Mouse (Mus musculus) regulatory T cell (primary cell): ENCODE results near the gene Gm20388.

Source experiments
- in situ Hi-C: fragments of 300-600 bp; cut with MboI, MseI; formaldehyde crosslinking; loops from one replicate; pipeline ENCODE4 v1.15.1; 2025; ENCODE audit warnings: high pct_unique_total_duplicates

Gm20388 gene

DNA sequence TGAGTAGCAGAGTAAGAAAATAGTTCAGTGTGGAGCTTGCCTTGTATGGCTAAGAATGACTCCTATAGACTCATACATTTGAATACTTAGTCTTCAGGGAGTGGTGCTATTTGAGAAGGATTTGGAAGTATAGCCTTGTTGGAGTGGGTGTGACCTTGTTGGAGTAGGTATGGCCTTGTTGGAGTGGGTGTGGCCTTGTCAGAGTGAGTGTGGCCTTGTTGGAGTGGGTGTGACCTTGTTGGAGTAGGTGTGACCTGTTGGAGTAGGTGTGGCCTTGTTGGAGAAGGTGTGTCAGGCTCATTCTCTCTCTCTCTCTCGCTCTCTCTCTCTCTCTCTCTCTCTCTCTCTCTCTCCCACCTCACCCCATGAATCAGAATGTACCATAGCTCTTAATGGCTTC is 1338.8 kb downstream of the Gm20388 start:
- in situ Hi-C loops, result no loop called here

DNA sequence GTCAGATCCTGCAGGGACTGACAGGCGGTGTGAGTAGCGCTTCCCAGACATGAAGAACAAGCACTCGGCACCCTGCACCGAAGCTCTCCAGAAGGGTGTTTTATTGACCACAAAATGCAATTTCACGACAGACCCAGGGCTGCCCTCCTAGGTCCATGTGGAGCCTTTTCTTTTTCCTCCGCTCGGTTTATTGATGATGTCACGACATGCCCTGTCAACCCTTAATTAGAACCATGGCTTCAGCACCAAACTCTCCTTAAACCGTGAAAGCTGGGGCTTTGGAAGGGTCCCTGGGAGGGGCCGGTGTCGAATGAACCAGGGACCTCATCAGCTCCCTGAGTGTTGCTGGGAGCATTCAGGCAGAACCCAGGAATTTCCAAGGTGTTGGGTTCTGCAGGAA is 1340.4 kb downstream of the Gm20388 start:
- in situ Hi-C loops, result no loop called here

DNA sequence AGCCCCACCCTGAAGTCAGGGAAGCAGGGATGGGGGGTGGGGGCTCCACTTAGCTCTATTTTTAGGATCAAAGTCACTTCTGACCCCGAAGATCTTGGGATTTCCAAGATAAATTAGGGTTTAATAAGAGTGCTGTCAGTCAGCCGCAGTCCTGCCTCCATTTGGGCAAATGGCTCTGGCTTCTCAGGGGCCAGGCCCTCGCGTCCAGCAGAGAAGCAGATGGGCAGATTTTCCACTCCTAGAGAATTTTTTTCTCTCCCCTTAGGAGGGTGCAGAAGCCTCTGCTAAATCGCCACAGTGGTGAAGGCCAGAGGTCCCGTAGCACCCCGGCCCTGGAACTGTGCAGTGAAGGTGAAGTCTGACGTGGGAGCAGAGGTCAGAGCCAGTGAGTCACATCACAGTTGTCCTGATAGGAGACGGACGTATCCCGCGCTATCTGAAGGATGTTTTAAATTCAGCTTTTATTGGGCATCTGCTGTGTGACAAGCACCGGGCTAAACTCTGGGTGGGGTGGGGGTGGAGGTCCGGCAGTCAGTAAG is 1345.2 kb downstream of the Gm20388 start:
- in situ Hi-C loops, result no loop called here

DNA sequence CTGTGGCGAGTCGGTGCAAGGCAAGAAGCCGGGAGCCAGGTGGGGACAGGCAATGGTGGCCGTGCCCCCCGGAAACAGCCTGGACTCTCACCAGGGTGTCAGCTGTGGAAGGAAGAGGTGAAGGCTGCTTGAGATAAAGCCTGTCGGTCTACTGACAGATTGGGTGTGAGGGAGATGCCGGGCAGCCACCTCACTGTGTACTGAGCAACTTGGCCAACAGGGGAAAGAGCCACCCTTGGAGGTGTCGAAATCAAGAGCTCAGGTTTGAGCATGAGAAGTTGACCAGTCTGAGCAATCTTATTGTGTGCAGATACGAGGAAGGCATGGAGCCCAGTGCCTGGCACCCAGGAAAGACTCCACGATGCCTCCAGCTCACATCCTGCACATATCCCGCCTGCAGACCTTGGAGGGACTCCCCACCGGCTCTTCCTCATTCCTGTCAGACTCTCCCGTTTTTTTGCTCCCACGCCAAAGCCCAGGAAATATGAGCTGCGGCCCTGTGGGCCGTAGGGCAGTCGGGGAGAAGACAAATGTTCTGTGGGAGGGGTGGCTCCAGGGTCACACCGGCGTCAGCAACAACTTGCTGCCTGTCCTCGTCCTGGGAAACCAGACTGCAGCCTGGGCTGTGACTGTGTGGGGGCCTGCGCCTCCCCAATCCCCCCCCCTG is 1347.6 kb downstream of the Gm20388 start:
- in situ Hi-C loops, result no loop called here

DNA sequence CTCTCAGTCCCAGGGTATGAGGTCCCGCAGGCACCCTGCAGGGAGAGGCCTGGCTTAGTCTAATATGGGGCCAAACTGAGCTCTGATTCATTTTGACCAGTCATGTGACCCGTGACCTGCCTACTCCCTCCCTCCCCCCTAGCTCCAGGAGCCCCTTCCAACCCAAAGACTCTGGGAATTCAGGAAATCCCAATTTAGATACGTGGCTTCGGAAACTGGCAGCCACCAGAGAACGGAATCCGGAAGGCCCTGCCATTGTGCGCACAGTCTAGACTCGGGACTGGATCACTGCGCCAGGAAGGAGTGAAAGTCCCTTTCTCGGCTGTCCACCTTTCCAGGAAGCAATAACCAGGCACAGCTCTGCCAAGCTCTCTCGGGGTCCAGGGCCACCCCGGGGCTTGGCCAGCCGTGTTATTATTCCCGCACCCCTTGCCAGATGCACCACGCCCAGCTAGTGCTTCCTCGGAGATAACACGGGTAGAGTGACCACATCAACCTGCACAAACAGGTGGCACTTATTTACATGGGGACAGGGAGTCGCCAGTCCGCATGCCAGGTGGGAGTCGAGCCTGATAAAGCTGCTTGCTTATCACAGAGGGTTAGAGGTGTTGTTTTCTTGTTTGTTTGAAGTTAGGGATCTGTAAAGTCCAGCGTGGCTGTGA is 1352.2 kb downstream of the Gm20388 start:
- in situ Hi-C loops, result no loop called here

DNA sequence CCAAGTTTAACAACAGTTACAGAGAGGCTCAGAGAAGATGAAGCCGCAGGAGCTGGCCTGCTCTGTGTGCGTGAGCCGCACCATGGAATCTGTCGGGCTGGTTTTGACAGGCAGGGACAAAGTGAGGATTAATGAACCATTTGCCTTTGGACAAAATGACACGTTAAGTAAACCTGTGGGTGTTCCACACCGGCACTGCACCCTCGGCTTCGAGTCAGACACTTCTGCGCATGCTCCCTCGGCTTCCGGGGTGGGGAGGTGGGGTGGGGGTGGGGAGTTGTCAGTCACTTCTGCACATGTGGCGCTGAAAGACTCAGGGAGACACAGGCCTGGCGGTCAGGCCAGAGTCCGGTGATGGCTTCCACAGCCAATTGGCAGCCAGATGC is 1352.7 kb downstream of the Gm20388 start:
- in situ Hi-C loops, result no loop called here

DNA sequence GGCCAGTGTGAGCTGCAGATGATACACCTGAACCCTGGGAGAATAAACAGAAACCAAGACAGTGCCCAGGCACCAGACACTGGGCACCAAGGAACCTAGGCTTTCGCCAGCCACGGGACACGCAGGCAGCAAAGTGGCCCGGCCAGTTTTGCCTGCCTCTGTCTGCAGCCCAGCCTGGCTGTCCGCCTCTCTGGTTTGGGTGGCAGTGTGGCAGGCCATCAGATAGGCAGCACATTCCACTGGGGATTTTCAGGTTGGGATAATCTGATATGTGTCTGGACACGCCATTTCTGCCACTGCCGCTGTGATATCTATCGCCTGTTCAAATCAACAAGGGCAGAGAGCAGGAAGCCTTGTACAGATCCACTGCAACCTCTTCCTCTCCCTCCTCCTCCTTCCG is 1353.6 kb downstream of the Gm20388 start:
- in situ Hi-C loops, result no loop called here

DNA sequence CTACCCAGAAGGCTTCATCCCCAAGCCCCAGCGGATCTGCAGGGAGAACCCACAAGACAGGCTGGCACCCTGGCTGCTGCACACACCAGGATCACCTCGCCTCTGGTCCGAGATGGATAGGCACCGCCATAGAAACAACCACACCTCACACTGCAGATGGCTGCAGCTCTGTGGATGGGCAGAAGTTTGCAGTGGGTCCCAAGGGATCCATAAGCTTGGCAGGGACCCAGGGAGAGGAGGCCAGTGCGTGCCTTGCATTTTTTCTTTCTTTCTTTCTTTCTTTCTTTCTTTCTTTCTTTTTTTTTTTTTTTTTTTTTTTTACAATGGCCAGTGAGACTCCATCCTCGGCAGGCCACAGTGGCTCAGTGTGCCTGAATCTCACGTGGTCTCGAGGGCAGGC is 1360.9 kb downstream of the Gm20388 start:
- in situ Hi-C loops, result no loop called here

DNA sequence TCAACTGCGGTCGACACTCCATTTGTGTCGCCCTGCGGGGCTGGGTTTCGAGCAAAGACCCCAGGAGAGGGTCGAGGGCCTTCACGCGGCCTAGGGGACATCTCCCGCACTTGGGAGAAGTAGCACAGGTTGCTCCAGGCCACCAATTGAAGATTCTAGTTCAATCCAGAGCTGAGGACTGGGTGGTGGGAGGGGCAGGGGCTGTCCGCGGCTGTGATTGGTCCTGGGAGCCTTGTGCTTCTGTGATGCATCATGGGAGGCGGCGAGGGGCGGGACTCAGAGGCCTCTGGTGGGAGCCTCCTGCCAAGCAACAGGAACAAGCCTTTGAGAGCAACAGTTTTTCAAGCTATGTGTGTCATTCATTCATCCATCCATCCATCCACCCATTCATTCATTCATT is 1362.6 kb downstream of the Gm20388 start:
- in situ Hi-C loops, result no loop called here

DNA sequence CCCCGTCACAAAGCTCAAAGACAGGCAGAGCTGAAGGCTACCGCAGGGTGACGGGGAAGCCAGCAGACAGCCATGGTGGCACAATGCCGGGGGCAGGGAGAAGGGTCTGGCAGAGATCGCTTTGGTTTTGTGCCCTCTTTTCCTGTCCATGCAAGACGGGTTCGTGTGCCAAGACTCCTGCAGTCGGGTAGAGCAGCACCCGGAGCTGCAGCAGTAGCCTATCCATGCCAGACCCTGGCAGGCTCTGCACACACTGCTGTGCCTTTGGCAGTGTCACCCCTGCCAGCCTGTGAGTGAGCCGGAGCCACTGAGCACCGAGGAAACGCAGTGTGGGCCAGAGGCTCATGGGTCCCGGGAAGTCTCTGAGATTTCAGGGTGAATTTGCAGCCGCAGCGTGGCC is 1363.0 kb downstream of the Gm20388 start:
- in situ Hi-C loops, result no loop called here

DNA sequence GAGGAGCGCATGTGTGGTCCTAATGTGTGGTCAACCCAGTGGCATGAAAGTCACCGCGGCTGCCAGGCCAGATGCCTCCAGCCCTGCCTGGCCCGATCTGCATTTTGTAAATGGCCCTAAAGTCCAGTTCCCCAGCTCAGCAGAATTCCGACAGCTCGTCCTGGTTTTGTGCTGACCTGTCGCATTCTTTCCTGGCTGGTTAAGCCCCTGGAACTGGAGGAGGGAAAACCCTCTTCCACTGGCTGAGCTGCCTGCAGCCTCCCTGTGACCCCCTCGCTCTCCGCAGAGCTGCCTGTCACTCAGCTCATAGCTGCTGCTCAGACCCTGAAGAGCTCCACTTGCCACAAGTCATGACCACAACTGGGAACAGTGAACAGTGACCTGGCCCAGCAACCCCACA is 1369.8 kb downstream of the Gm20388 start:
- in situ Hi-C loops, result loop anchor here (10.0 kb wide), 1 partner anchor 1116 kb away; no protein-coding TSS in a partner anchor

DNA sequence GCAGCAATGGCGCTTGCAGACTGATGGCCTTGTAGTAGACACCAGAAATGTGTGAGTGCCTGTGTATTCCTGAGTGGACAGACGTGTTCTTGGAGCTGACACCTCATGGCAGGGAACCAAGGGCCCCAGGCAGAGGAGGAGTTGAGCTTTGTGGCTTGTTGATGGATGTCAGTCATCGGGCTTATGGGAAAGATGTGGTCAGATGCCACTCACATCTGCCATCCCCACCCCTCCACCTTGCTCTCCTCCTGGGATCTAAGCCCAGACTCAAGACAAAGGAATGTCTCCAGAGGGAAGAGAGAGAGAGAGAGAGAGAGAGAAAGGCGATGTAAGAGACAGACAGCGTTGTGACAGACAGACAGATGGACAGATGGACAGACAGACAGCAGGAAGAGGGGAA is 1378.7 kb downstream of the Gm20388 start:
- in situ Hi-C loops, result loop anchor here (10.0 kb wide), 1 partner anchor 1125 kb away; no protein-coding TSS in a partner anchor

DNA sequence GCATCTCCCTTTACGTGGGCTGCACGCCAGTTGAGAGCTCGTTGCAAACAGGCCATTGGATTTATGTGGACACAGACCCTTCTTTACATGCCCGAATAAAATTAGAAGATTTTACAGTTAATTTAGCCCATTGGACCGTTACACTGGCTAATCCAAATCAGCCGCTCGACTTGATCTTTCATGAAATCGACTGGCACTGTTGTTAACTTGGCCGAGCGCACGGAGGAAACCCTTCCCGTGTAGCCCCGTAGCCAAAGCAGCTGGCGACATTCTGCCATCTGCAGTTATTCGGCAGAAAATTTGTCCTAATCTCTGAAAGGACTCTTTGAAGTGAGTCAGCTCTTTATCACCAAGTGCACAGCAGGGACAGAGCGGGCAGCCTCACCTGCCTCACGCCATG is 1379.9 kb downstream of the Gm20388 start:
- in situ Hi-C loops, result no loop called here

DNA sequence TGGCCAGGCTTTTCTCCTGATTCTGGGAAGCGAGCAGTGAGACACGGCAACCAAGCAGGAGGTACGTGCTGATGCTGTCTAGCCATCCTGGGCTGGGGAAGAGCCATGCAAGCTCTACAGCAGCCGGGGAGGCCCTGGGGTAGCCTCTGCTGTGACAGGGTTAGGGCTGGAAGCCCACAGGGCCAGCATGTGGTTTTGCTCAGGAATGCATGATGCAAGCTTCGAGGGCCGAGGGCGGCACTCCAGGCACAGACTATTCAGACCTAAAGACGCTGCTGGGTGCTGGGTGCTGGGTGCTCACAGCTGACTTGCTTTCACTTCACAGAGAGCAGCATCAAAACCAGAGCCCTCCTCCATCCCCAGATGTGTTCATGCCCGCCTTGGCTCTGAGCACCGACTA is 1382.8 kb downstream of the Gm20388 start:
- in situ Hi-C loops, result no loop called here

DNA sequence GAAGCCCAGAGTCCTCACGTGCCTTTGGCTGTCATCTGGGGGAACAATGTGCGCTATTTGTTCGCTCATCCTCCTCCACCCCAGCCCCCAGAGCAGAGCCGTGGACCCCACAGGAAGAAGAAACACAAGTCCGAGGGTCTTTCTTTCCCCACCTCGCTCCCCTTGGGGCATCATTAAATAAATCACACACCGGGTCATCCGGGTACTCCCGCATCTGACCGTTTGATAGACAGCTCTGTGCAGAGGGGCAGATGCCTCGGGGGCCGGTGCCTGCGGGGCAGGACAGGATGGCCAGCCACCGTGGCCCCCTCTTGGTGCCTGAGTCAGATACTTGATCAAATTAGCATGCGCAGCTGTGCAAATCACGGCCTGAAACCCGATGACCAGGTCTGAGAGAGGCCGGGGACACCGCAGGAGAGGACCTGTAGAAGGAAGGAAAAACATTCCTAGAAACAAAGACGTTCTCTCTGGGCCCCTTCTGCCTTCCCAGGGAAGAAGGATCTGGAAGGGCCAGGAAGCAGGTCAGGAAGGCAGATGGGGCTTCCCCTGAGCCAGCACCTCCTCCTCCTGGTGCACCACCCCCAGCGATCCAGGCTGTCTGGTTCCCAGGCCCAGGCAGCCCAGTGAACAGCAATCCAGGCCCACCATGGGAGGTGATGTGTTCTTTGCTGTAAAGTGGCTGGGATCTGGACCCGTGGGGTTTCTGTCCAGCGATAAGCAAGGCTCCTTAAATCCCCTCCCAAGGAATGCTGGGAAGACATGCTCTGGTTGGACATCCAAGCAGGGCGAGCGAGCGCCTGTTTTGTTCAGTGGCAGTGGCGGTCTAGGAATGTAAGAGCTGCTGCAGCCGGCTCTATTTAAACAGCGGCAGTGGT is 1383.8 kb downstream of the Gm20388 start:
- in situ Hi-C loops, result no loop called here

DNA sequence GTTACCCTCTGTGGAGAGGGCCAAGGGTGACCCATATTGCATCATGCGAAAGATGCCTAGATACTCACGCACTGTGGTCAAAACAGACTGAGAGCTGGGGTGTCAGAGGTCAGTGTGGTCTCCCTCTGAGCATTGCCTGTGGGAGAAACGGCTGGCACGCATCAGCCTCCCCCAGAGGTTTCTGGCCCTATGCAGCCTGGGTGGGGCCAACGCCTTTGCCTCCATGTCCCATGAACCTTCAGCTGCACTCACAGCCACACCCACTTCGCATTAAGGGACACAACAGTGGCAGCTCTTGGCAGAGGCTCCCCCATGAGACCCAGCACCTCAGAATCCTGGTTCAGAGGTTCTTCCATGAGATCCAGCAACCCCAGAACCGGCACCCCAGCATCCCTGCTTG is 1385.4 kb downstream of the Gm20388 start:
- in situ Hi-C loops, result no loop called here

DNA sequence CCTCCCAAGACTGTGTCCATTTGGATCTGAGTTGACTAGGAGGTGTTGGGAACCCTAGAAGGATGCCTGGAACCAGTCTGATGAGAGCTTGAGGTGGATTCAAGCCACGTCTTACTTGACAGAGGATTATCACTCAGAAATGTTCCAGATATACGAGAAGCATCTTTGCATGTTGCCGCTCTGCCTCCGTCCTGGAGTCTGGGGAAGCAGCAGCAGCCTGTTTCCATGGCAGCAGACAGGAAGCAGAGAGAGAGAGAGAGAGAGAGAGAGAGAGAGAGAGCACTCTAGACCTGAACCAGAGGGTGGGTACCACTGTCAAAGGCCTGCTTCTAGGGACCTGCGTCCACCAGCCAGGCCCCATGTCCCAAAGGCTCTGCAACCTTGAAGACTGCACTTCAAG is 1386.0 kb downstream of the Gm20388 start:
- in situ Hi-C loops, result no loop called here

DNA sequence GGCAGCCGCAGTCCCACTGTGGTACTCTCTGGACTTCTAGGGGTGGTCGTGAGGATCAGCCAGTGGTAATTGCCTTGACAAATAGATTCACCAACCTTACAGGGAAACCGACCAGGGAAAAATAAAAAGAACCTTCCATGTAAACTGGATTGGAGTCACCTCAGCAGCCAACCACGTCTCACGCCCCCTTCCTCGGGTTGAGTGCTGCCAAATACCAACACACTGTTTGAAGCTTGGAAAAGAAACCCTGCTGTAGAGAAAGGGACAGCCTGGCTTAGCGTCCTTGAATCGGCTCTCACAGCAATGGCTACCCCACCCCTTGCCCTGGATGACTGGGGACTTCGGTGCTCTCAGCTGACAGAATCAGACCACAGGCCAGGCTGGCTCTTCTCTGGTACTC is 1386.7 kb downstream of the Gm20388 start:
- in situ Hi-C loops, result no loop called here

DNA sequence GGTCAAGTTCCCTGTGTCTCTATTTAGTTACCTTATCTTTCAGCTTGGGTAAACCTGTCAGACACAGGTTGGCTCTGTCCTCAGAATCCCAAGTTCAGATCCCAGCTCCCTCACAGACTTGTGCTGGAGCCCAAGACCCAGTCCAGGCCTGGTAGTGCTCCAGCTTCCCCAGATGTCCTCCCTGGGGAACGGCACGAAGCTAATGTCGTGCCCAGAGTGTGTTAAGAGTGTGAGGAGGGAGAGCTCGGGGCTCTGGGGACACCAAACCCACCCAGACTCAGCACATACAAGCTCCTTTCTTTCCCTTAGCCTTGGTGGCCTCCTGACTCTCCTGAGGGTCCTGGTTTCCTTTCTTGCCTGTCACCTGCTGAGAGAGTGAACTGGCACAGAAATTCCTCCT is 1389.4 kb downstream of the Gm20388 start:
- in situ Hi-C loops, result no loop called here

DNA sequence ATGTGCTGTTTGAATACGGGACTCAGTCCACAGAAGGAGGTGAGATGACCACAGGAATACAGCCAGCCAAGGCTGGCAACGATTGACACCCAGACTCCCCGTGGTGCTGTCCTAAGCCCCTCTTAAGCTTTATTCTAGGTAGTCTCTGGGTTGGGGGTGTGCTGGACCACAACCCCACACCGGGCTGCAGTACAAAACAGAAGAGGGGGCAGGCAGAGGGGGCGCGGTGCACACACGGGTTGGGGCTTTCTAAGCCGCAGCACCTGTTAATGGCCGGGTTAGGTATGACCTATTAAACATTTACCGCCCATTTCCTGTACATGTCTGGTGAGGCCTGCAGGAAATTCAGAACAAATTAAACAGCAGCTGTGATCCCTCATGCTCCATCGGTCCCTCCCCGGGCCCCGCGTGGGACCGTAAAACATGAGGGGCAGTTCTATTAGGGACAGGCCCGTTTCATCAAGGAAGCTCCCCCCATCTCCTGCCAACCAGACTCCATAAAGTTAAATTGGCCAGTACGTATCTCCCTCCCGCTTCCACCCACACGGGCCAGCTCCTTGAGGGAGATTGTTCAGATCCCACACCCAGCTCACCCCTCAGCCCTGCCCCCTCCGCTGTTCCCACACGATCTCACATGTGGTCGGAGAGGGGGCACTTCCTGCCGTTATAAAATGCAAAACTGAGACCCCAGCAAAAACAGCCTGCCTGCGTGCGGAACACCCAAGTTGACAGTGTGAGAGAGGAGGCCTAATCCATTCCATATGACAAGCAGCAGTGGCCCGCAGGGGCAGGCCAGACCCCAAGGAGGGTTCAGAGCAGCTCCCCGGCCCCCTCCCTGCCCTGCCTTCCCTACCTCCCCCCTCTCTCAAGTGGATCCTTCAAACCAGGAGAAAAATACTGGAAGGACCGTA is 1390.1 kb downstream of the Gm20388 start:
- in situ Hi-C loops, result no loop called here

DNA sequence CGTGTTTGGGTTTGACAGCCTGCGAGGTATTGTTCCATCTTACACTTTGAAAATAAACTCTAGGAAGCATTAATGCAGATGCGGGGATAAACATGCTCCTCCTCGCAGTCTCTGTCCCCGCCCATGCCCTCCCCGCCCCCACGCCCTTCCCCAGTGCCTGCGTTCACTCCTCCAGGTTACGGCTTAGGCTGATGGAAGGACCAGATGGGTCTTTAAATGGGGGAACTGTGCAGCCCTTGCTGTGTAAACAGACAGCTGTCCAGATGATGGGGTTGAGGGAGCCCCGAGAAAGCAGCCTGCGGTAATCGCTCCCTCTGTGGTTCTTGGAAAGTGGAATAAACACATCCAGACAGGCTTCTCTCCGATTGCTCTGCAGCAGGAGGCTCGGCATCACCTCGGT is 1390.8 kb downstream of the Gm20388 start:
- in situ Hi-C loops, result no loop called here
